In the genomic region with DNA sequence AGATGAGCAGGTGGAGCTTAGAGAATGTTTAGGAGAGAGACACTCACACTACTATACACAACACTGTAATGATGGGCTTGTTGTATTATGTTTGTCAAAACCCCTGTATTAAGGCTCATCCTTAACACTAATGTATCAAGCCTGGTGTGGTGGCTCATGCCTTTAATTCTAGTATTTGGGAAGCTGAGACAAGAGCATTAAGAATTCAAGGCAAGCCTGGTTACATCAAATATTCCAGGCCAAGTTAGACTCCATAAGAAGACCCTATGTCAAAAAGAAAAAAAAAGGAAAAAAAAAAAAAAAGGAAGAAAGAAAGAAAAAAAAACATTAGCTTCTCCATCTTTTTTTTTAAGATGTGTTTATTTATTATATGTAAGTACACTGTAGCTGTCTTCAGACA, we compare ENCODE assay signal across 23 mouse cellular contexts. TPM values are rescaled to one million over a fixed set of nuclear protein-coding genes. Genes with fewer than 3 reads are reported as not detected.
DNase-seq lines count a peak whose midpoint lies in the region; ATAC-seq and TF ChIP-seq lines count a peak whose summit lies in the region.
"Had no signal": no experiment of that assay in that cellular context is flagged by ENCODE, and none has a peak within 500 bp of the region (broad histone marks: within the 10 kb centered on the region; RNA-seq: fewer than 3 reads in every experiment).

No protein-coding gene starts in this region.

- no peaks in the 10 kb centered on the region for H3K27me3 ChIP-seq in CH12.LX (replicated peaks)
- no peaks in the 10 kb centered on the region for H3K27me3 ChIP-seq in MEL (ENCODE audit: control insufficient read depth in 1 of 2, insufficient read depth in 2 of 2, low read length in 2 of 2)
- H3K27me3 ChIP-seq in heart, embryonic 12.5 days (replicated peaks), result no peaks in the 10 kb centered on the region
- H3K27me3 ChIP-seq: embryonic facial prominence, embryonic 12.5 days; forebrain, embryonic 13.5 days; forebrain, embryonic 15.5 days had no signal

- TF ChIP-seq RAD21 in CH12.LX (IDR thresholded peaks at IDR 0.05; ENCODE audit: low read depth, low read length) (no peak), MEL (IDR thresholded peaks at IDR 0.05; ENCODE audit: low read depth, low read length) (no peak)

- H3K9me3 ChIP-seq in CH12.LX (replicated peaks; ENCODE audit: low read length) (no peaks in the 10 kb centered on the region), MEL (replicated peaks; ENCODE audit: insufficient read depth, low read length) (no peaks in the 10 kb centered on the region)
- H3K9me3 ChIP-seq in heart, embryonic 12.5 days (replicated peaks), result no peaks in the 10 kb centered on the region
- H3K9me3 ChIP-seq: embryonic facial prominence, embryonic 10.5 days; embryonic facial prominence, embryonic 12.5 days; forebrain, embryonic 13.5 days; forebrain, embryonic 15.5 days; G1E had no signal

- H3K4me2 ChIP-seq in CH12.LX (ENCODE audit: insufficient read depth, low read depth, poor library complexity, severe bottlenecking), result peak overlapping the region; percentile 94
- no peak overlapping the region for H3K4me2 ChIP-seq in heart, embryonic 12.5 days
- H3K4me2 ChIP-seq: embryonic facial prominence, embryonic 12.5 days; forebrain, embryonic 13.5 days; forebrain, embryonic 15.5 days had no signal

- peak overlapping the region; percentile 77 for H3K27ac ChIP-seq in CH12.LX (ENCODE audit: insufficient read depth, low read depth)
- H3K27ac ChIP-seq in MEL (ENCODE audit: control insufficient read depth, low read depth, low read length), result no peak overlapping the region
- peak overlapping the region; percentile 79 for H3K27ac ChIP-seq in macrophage
- no peak overlapping the region for H3K27ac ChIP-seq in heart, embryonic 12.5 days (ENCODE audit: poor library complexity, severe bottlenecking)
- H3K27ac ChIP-seq: embryonic facial prominence, embryonic 10.5 days; embryonic facial prominence, embryonic 12.5 days; forebrain, embryonic 13.5 days; forebrain, embryonic 15.5 days had no signal

- in situ Hi-C loops in CH12.LX (cut with MboI; ENCODE audit: low pct_ligation_motif_present, low pct_unique_long_range_greater_than_20kb, low sequenced_read_pairs), result no loop called here

- intact Hi-C loops in left cerebral cortex, postnatal 10 days (cut with DNase I), result no loop called here

- H3K79me2 ChIP-seq in CH12.LX (replicated peaks; ENCODE audit: control insufficient read depth, extremely low read depth, insufficient read depth, poor library complexity, severe bottlenecking), result peaks cover 85% of the 10 kb centered on the region
- peaks cover 53% of the 10 kb centered on the region for H3K79me2 ChIP-seq in MEL (ENCODE audit: control insufficient read depth, insufficient read depth, low read length, poor library complexity)
- H3K79me2 ChIP-seq in macrophage (ENCODE audit: inconsistent target), result peaks cover 87% of the 10 kb centered on the region

- H3K36me3 ChIP-seq in CH12.LX (replicated peaks in 1 of 2; ENCODE audit: control insufficient read depth in 1 of 2, insufficient read depth in 1 of 2, low read length in 1 of 2) (peaks cover 0 to 13% of the 10 kb centered on the region in 2 experiments), MEL (ENCODE audit: control insufficient read depth in 1 of 2, insufficient read depth in 2 of 2, low read length in 2 of 2) (peaks cover 0 to 52% of the 10 kb centered on the region in 2 experiments; a peak in 2 of 4 replicates), macrophage (ENCODE audit: inconsistent target) (no peaks in the 10 kb centered on the region)
- H3K36me3 ChIP-seq in heart, embryonic 12.5 days, result no peaks in the 10 kb centered on the region
- H3K36me3 ChIP-seq: embryonic facial prominence, embryonic 10.5 days; embryonic facial prominence, embryonic 12.5 days; forebrain, embryonic 15.5 days had no signal

- no peak for TF ChIP-seq EP300 in CH12.LX (IDR thresholded peaks at IDR 0.05; ENCODE audit: low read length)
- TF ChIP-seq EP300 in MEL (IDR thresholded peaks at IDR 0.05; ENCODE audit: low read depth in 1 of 2, low read length in 2 of 2), result no peak

- ATAC-seq in heart, embryonic 12.5 days (ENCODE audit: insufficient number of reproducible peaks, low FRiP score), result no peak
- ATAC-seq: forebrain, embryonic 13.5 days; forebrain, embryonic 15.5 days; forebrain, postnatal 0 days had no signal

- H3K9ac ChIP-seq in CH12.LX (ENCODE audit: insufficient read depth, low read depth) (peak overlapping the region; percentile 31; the same call in 1 of the 2 replicates), MEL (ENCODE audit: control insufficient read depth, low read depth, low read length, poor library complexity, severe bottlenecking) (no peak overlapping the region)
- H3K9ac ChIP-seq in heart, embryonic 12.5 days, result no peak overlapping the region
- H3K9ac ChIP-seq: embryonic facial prominence, embryonic 12.5 days; forebrain, embryonic 13.5 days; forebrain, embryonic 15.5 days; forebrain, postnatal 0 days had no signal

- TF ChIP-seq POLR2A in CH12.LX (IDR thresholded peaks at IDR 0.05; ENCODE audit: low read depth, low read length) (no peak), MEL (IDR thresholded peaks at IDR 0.05; ENCODE audit: control insufficient read depth in 1 of 2, insufficient read depth in 1 of 2, low read depth in 1 of 2, low read length in 2 of 2, poor library complexity in 1 of 2) (no peak)

- dilution Hi-C loops in CH12.LX (cut with MboI; ENCODE audit: extremely low pct_ligation_motif_present, extremely low pct_unique_long_range_greater_than_20kb, low sequenced_read_pairs), result no loop called here

- peak overlapping the region in 2 of 3 experiments; percentile 5 to 37 for H3K4me3 ChIP-seq in CH12.LX (replicated peaks in 1 of 3; ENCODE audit: low read depth in 2 of 3, low read length in 2 of 3, poor library complexity in 1 of 3)
- no peak overlapping the region for H3K4me3 ChIP-seq in MEL (ENCODE audit: control insufficient read depth in 1 of 2, insufficient read depth in 1 of 2, low read depth in 2 of 2, low read length in 2 of 2)
- no peak overlapping the region for H3K4me3 ChIP-seq in macrophage (ENCODE audit: inconsistent target)
- no peak overlapping the region for H3K4me3 ChIP-seq in heart, embryonic 12.5 days
- H3K4me3 ChIP-seq: embryonic facial prominence, embryonic 10.5 days; embryonic facial prominence, embryonic 12.5 days; forebrain, embryonic 13.5 days; forebrain, embryonic 15.5 days had no signal

- peaks cover 17 to 54% of the 10 kb centered on the region in 2 experiments for H3K4me1 ChIP-seq in CH12.LX (ENCODE audit: control insufficient read depth in 1 of 2, insufficient read depth in 2 of 2)
- H3K4me1 ChIP-seq in MEL (ENCODE audit: control insufficient read depth in 1 of 2, insufficient read depth in 2 of 2, low read length in 2 of 2), result peaks cover 9 to 29% of the 10 kb centered on the region in 2 experiments
- H3K4me1 ChIP-seq in heart, embryonic 12.5 days (replicated peaks), result peaks cover 41% of the 10 kb centered on the region

- no peak for DNase-seq in CH12.LX (ENCODE audit: extremely low read depth)
- DNase-seq in MEL (ENCODE audit: low read depth, low spot score), result no peak
- no peak for DNase-seq in left cerebral cortex, postnatal 10 days (ENCODE audit: extremely low spot score in 1 of 2, low spot score in 2 of 2)
- DNase-seq: adrenal gland, adult 2 months; adrenal gland, postnatal 10 days; adrenal gland, postnatal 25 days; cerebellum, adult 11-12 months; cerebellum, adult 2 months; cerebellum, adult 9-10 months; cerebellum, postnatal 10 days; cerebellum, postnatal 25 days; forebrain, postnatal 0 days had no signal

- TF ChIP-seq CTCF in CH12.LX (conservative IDR thresholded peaks at IDR 0.05 in 1 of 2, IDR thresholded peaks at IDR 0.05 in 1 of 2; ENCODE audit: low read depth in 2 of 2, low read length in 2 of 2) (no peak), MEL (IDR thresholded peaks at IDR 0.05 in 2 of 3, conservative IDR thresholded peaks at IDR 0.05 in 1 of 3; ENCODE audit: control insufficient read depth in 1 of 3, insufficient read depth in 1 of 3, low read depth in 2 of 3, low read length in 3 of 3, poor library complexity in 1 of 3, severe bottlenecking in 1 of 3) (no peak)

RNA-seq across cellular contexts. Expression of a gene that starts 3.3 kb away (rescaled TPM):
- total RNA-seq in CH12.LX (2012; rRNA removed) (35.3 and 37.6 TPM in 2 replicates), CH12.LX (2014; rRNA removed) (33.8 and 35.9 TPM in 2 replicates), MEL (2012; rRNA removed) (11.7 and 14.3 TPM in 2 replicates)
- polyA plus RNA-seq in CH12.LX (2012; ENCODE audit: insufficient read length, low read depth) (42.7 and 47.0 TPM in 2 replicates), MEL (2012; ENCODE audit: insufficient read depth in 1 of 2, insufficient read length in 2 of 2, low read depth in 1 of 2, low replicate concordance in 2 of 2, missing spikeins in 1 of 2) (10 to 100 TPM in 1 of 2 experiments, not detected in 1; 16.4 TPM), macrophage (2018) (41.4 to 56.5 TPM (median 54.4 TPM) in 3 replicates)
- total RNA-seq in macrophage (2018; cell fraction: chromatin; rRNA removed), result 100 to 1,000 TPM in 7 of 26 experiments, 10 to 100 TPM in 19; 32.2 to 113 (median 88.3) TPM
- 10 to 100 TPM; 39.2 to 72.1 (median 54.7) TPM for total RNA-seq in macrophage (2018; cell fraction: cytosol; rRNA removed)
- 100 to 1,000 TPM in 6 of 26 experiments, 10 to 100 TPM in 20; 48.1 to 130 (median 83.2) TPM for total RNA-seq in macrophage (2018; cell fraction: nucleus; rRNA removed)
- 15.0 and 16.7 TPM in 2 replicates for polyA plus RNA-seq in heart, embryonic 12.5 days (2016; fragmentation: Nextera tagmentation; extraction: Ambion mirVana)
- total RNA-seq in left cerebral cortex, postnatal 10 days (2021), result 10 to 100 TPM; 19.9 to 20.9 TPM

RNA-seq across cellular contexts. Expression of a gene that starts 20.6 kb away (rescaled TPM):
- 4.2 and 5.7 TPM in 2 replicates for total RNA-seq in CH12.LX (2012; rRNA removed)
- total RNA-seq in CH12.LX (2014; rRNA removed), result 0.52 and 0.99 TPM in 2 replicates
- polyA plus RNA-seq in CH12.LX (2012; ENCODE audit: insufficient read length, low read depth), result 1.2 and 1.9 TPM in 2 replicates
- total RNA-seq in MEL (2012; rRNA removed), result 3.1 and 5.5 TPM in 2 replicates
- 1 to 10 TPM in 1 of 2 experiments, not detected in 1; 1.0 TPM for polyA plus RNA-seq in MEL (2012; ENCODE audit: insufficient read depth in 1 of 2, insufficient read length in 2 of 2, low read depth in 1 of 2, low replicate concordance in 2 of 2, missing spikeins in 1 of 2)
- total RNA-seq in macrophage (2018; cell fraction: chromatin; rRNA removed), result 1 to 10 TPM in 9 of 26 experiments, not detected in 17; 1.3 to 2.3 (median 1.5) TPM
- total RNA-seq in macrophage (2018; cell fraction: cytosol; rRNA removed), result 1 to 10 TPM in 2 of 26 experiments, under 1 TPM in 24; 0.21 to 1.2 (median 0.51) TPM
- 1 to 10 TPM in 7 of 26 experiments, under 1 TPM in 7, not detected in 12; 0.59 to 2.0 (median 1.1) TPM for total RNA-seq in macrophage (2018; cell fraction: nucleus; rRNA removed)
- 0.43 to 0.62 TPM (median 0.55 TPM) in 3 replicates for polyA plus RNA-seq in macrophage (2018)
- 0.43 and 0.62 TPM in 2 replicates for polyA plus RNA-seq in heart, embryonic 12.5 days (2016; fragmentation: Nextera tagmentation; extraction: Ambion mirVana)
- under 1 TPM; 0.45 to 0.58 TPM for total RNA-seq in left cerebral cortex, postnatal 10 days (2021)
- polyA plus RNA-seq: embryonic facial prominence, embryonic 12.5 days had no signal

RNA-seq across cellular contexts. Expression of a gene that starts 21.1 kb away (rescaled TPM):
- total RNA-seq in CH12.LX (2012; rRNA removed) (30.9 and 37.2 TPM in 2 replicates), CH12.LX (2014; rRNA removed) (41.7 and 49.4 TPM in 2 replicates), MEL (2012; rRNA removed) (41.8 and 50.0 TPM in 2 replicates)
- polyA plus RNA-seq in CH12.LX (2012; ENCODE audit: insufficient read length, low read depth) (30.4 and 36.5 TPM in 2 replicates), MEL (2012; ENCODE audit: insufficient read depth in 1 of 2, insufficient read length in 2 of 2, low read depth in 1 of 2, low replicate concordance in 2 of 2, missing spikeins in 1 of 2) (10 to 100 TPM in 1 of 2 experiments, not detected in 1; 33.8 TPM), macrophage (2018) (9.6 to 14.7 TPM (median 12.1 TPM) in 3 replicates)
- 10 to 100 TPM in 17 of 26 experiments, 1 to 10 TPM in 9; 3.0 to 37.0 (median 17.2) TPM for total RNA-seq in macrophage (2018; cell fraction: chromatin; rRNA removed)
- total RNA-seq in macrophage (2018; cell fraction: cytosol; rRNA removed), result 10 to 100 TPM in 17 of 26 experiments, 1 to 10 TPM in 9; 6.9 to 18.6 (median 12.3) TPM
- total RNA-seq in macrophage (2018; cell fraction: nucleus; rRNA removed), result 10 to 100 TPM in 12 of 26 experiments, 1 to 10 TPM in 14; 3.2 to 29.1 (median 9.8) TPM
- 28.4 and 28.8 TPM in 2 replicates for polyA plus RNA-seq in heart, embryonic 12.5 days (2016; fragmentation: Nextera tagmentation; extraction: Ambion mirVana)
- 10 to 100 TPM; 14.9 to 20.4 TPM for total RNA-seq in left cerebral cortex, postnatal 10 days (2021)

RNA-seq across cellular contexts. Expression of a gene that starts 48.5 kb away (rescaled TPM):
- total RNA-seq in CH12.LX (2012; rRNA removed) (not detected in 2 replicates), CH12.LX (2014; rRNA removed) (not detected in 2 replicates), MEL (2012; rRNA removed) (not detected in 2 replicates)
- polyA plus RNA-seq in CH12.LX (2012; ENCODE audit: insufficient read length, low read depth) (not detected in 2 replicates), MEL (2012; ENCODE audit: insufficient read depth in 1 of 2, insufficient read length in 2 of 2, low read depth in 1 of 2, low replicate concordance in 2 of 2, missing spikeins in 1 of 2) (not detected), macrophage (2018) (0.47 to 0.68 TPM in 2 of 3 replicates, not detected in the other)
- total RNA-seq in macrophage (2018; cell fraction: chromatin; rRNA removed), result 1 to 10 TPM in 2 of 26 experiments, under 1 TPM in 1, not detected in 23; 0.49 to 6.0 (median 1.0) TPM
- total RNA-seq in macrophage (2018; cell fraction: cytosol; rRNA removed), result under 1 TPM in 19 of 26 experiments, not detected in 7; 0.11 to 0.67 (median 0.24) TPM
- 1 to 10 TPM in 5 of 26 experiments, under 1 TPM in 7, not detected in 14; 0.43 to 5.2 (median 0.76) TPM for total RNA-seq in macrophage (2018; cell fraction: nucleus; rRNA removed)
- not detected in 2 replicates for polyA plus RNA-seq in heart, embryonic 12.5 days (2016; fragmentation: Nextera tagmentation; extraction: Ambion mirVana)
- under 1 TPM; 0.26 to 0.65 TPM for total RNA-seq in left cerebral cortex, postnatal 10 days (2021)
- total RNA-seq: adrenal gland, adult 2 months; adrenal gland, postnatal 25 days; adrenal gland, postnatal 4 days; forebrain, postnatal 0 days; G1E had no signal
- polyA plus RNA-seq: C2C12; embryonic facial prominence, embryonic 10.5 days; embryonic facial prominence, embryonic 12.5 days; embryonic facial prominence, embryonic 14.5 days; forebrain, embryonic 11.5 days; forebrain, embryonic 13.5 days; G1E had no signal

Comparison
In these comparisons a context has a peak if more than half of its experiments do, and no peak if none do; other contexts are left out.
1. H3K27ac ChIP-seq: peak in CH12.LX (single experiment) and macrophage (single experiment); none in MEL (single experiment) and heart, embryonic 12.5 days (single experiment).
2. H3K4me3 ChIP-seq: peak in CH12.LX (2 of 3); none in MEL (0 of 2), macrophage (single experiment) and heart, embryonic 12.5 days (single experiment).